Mouse (Mus musculus) testis, adult 2 months (tissue): ENCODE data around the gene Armh2.

Experiments used
- CTCF ChIP-seq: fragments of 200-500 bp; IDR thresholded peaks from 2 replicates; pipeline ENCODE4 v1.5.1; 2012; ENCODE audit warnings: low read depth, mild to moderate bottlenecking, inconsistent platforms, low read length, moderate library complexity; ENCODE audit not compliant: control insufficient read depth, insufficient read depth, insufficient replicate concordance
- POLR2A ChIP-seq: fragments of 200-500 bp; IDR thresholded peaks from 2 replicates; pipeline ENCODE4 v1.6.1; 2012; ENCODE audit warnings: low read depth, mild to moderate bottlenecking, inconsistent platforms, low read length, moderate library complexity; ENCODE audit not compliant: control insufficient read depth

DNA sequence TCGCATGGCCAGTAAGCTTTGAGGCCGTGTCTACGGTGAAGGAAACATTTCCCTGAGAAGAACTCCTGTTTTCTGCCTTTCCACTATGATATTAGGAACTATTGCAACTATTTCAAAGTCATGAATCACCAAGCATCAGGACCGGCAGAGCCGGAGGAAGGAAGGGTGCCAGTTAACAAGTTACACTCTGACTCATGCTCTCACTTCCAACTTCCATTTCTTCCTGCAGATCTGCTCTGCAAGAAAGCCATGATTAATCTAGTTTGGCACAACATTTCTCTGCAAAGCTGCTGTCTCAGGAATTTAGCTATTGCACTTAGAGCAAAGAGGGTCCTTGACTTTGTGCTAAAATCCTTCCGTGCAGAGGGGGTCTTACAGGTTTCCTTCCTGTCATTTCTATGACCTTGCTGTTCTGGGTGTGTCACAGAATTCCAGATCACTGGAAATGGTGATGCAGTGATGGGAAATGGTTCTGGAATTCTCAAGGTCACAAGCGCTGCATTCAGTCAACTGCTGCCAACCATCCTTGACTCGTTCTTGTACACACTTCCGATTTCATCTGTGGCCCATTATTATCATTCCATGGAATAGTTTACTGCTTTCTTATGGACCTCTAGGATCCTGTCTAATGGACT is 51.5 kb downstream of the Armh2 start:
- no peak for TF ChIP-seq CTCF
- no peak for TF ChIP-seq POLR2A
